Mouse (Mus musculus) spleen, adult 2 months (tissue): ENCODE measurements around the gene Pakap. TPM values are rescaled to one million over a fixed set of nuclear protein-coding genes. Genes with fewer than 3 reads are reported as not detected.

ENCODE experiments used
- DNase-seq, 2 experiments: peaks; one replicate each; pipeline versions ENCODE4 v3.0.0 to v3.0.0-alpha.2; 2012 to 2021; ENCODE audit warnings: low spot score in 2 of 2, low read depth in 1 of 2
- H3K27ac ChIP-seq: fragments of 200-500 bp; 2 replicates; pipeline ENCODE4 v1.5.1; 2012; ENCODE audit warnings: low read length, inconsistent platforms; ENCODE audit not compliant: insufficient read depth
- H3K27me3 ChIP-seq: fragments of 200-500 bp; 2 replicates; pipeline ENCODE4 v1.6.1; 2012; ENCODE audit warnings: mild to moderate bottlenecking, moderate library complexity, low read length, inconsistent platforms; ENCODE audit not compliant: control insufficient read depth, insufficient read depth
- H3K36me3 ChIP-seq: fragments of 200-500 bp; 2 replicates; pipeline ENCODE4 v1.6.1; 2012; ENCODE audit warnings: mild to moderate bottlenecking, low read length, inconsistent platforms; ENCODE audit not compliant: control insufficient read depth, insufficient read depth
- H3K4me1 ChIP-seq: fragments of 200-500 bp; 2 replicates; pipeline ENCODE4 v1.6.1; 2011; ENCODE audit warnings: inconsistent platforms; ENCODE audit not compliant: control insufficient read depth, insufficient read depth, insufficient read length
- H3K4me3 ChIP-seq: fragments of 200-500 bp; 2 replicates; pipeline ENCODE4 v1.5.1; 2011; ENCODE audit warnings: mild to moderate bottlenecking, inconsistent platforms; ENCODE audit not compliant: insufficient read depth, insufficient read length; ENCODE audit errors: extremely low read depth
- CTCF ChIP-seq: fragments of 200-500 bp; IDR thresholded peaks from 2 replicates; pipeline ENCODE4 v1.5.1; 2011; ENCODE audit warnings: mild to moderate bottlenecking, inconsistent platforms; ENCODE audit not compliant: insufficient read depth, insufficient read length, insufficient replicate concordance; ENCODE audit errors: extremely low read depth
- POLR2A ChIP-seq: fragments of 200-500 bp; IDR thresholded peaks from 2 replicates; pipeline ENCODE4 v1.6.1; 2011; ENCODE audit warnings: low read depth, low read length, inconsistent platforms
- WGBS: fragments of 180-500 bp; shearing (Covaris S2); methylation state at CpG from one replicate; pipeline ENCODE4 v1.1.7; 2018; 5-methylcytosine and 5-hydroxymethylcytosine counted together
- polyA plus RNA-seq: library from polyadenylated mRNA; depleted of rRNA; stranded (reverse); fragments of >200 nt; gene quantifications from 2 replicates; pipeline ENCODE4 v1.2.3, GENCODE M21; 2012

The Pakap gene
- polyA plus RNA-seq, 1 experiment = 0.29 TPM

- peaks cover 2% of the 10 kb centered on the region; the same call in 1 of the 2 replicates for H3K4me1 ChIP-seq
- H3K36me3 ChIP-seq = no peaks in the 10 kb centered on the region
- no peak overlapping the region for H3K4me3 ChIP-seq
- no peaks in the 10 kb centered on the region for H3K27me3 ChIP-seq
- WGBS = 82% methylated on average over 9 of the region's 9 CpGs
- no peak overlapping the region for H3K27ac ChIP-seq
- no peak for DNase-seq
- TF ChIP-seq CTCF (no peak), POLR2A (no peak)
Observed at GRCm38 (mm10) chr4:57688131-57688530, 120.2 kb downstream of the Pakap start.

- 83% methylated on average over 6 of the region's 6 CpGs for WGBS
- Histone ChIP-seq H3K27ac (no peak overlapping the region), H3K4me1 (no peaks in the 10 kb centered on the region), H3K36me3 (no peaks in the 10 kb centered on the region), H3K4me3 (no peak overlapping the region), H3K27me3 (no peaks in the 10 kb centered on the region)
- TF ChIP-seq CTCF (no peak), POLR2A (no peak)
- no peak for DNase-seq
Observed at GRCm38 (mm10) chr4:57690001-57690400, 122.0 kb downstream of the Pakap start.

- 75% methylated on average over 1 of the region's 1 CpGs for WGBS
- H3K4me3 ChIP-seq = no peak overlapping the region
- TF ChIP-seq POLR2A = no peak
- no peak for TF ChIP-seq CTCF
Observed at GRCm38 (mm10) chr4:57690805-57691204, 122.8 kb downstream of the Pakap start.

GRCm38 (mm10) chr4:57694356-57695136 lies 126.6 kb downstream of the Pakap start:
- Histone ChIP-seq H3K4me1 (no peaks in the 10 kb centered on the region), H3K36me3 (no peaks in the 10 kb centered on the region), H3K27me3 (no peaks in the 10 kb centered on the region), H3K27ac (no peak overlapping the region), H3K4me3 (no peak overlapping the region)
- no peak for DNase-seq
- 80% methylated on average over 5 of the region's 5 CpGs for WGBS
- no peak for TF ChIP-seq CTCF

More at GRCm38 (mm10) chr4:57690805-57691204, 122.8 kb downstream of the Pakap start:
- H3K4me1 ChIP-seq = no peaks in the 10 kb centered on the region
- no peak overlapping the region for H3K27ac ChIP-seq
- H3K27me3 ChIP-seq = no peaks in the 10 kb centered on the region
- no peaks in the 10 kb centered on the region for H3K36me3 ChIP-seq
- DNase-seq = no peak

GRCm38 (mm10) chr4:57696955-57697354 lies 129.0 kb downstream of the Pakap start:
- WGBS = 94% methylated on average over 11 of the region's 11 CpGs
- Histone ChIP-seq H3K4me1 (no peaks in the 10 kb centered on the region), H3K27me3 (no peaks in the 10 kb centered on the region), H3K27ac (no peak overlapping the region), H3K4me3 (no peak overlapping the region), H3K36me3 (no peaks in the 10 kb centered on the region)
- DNase-seq = no peak
- TF ChIP-seq CTCF (no peak), POLR2A (no peak)

GRCm38 (mm10) chr4:57697918-57698611 lies 130.1 kb downstream of the Pakap start:
- TF ChIP-seq CTCF (no peak), POLR2A (no peak)
- Histone ChIP-seq H3K36me3 (no peaks in the 10 kb centered on the region), H3K27me3 (no peaks in the 10 kb centered on the region), H3K4me3 (no peak overlapping the region), H3K4me1 (no peaks in the 10 kb centered on the region), H3K27ac (no peak overlapping the region)
- WGBS = 89% methylated on average over 12 of the region's 12 CpGs
- DNase-seq = no peak

GRCm38 (mm10) chr4:57701576-57701975 lies 133.6 kb downstream of the Pakap start:
- 84% methylated on average over 5 of the region's 5 CpGs for WGBS
- Histone ChIP-seq H3K4me3 (no peak overlapping the region), H3K4me1 (peaks cover 6% of the 10 kb centered on the region; the same call in 1 of the 2 replicates), H3K27ac (no peak overlapping the region), H3K27me3 (no peaks in the 10 kb centered on the region), H3K36me3 (no peaks in the 10 kb centered on the region)
- DNase-seq = no peak
- TF ChIP-seq POLR2A (no peak), CTCF (no peak)
